Comparison of ENCODE assay signal across 12 mouse cellular contexts in the genomic region with DNA sequence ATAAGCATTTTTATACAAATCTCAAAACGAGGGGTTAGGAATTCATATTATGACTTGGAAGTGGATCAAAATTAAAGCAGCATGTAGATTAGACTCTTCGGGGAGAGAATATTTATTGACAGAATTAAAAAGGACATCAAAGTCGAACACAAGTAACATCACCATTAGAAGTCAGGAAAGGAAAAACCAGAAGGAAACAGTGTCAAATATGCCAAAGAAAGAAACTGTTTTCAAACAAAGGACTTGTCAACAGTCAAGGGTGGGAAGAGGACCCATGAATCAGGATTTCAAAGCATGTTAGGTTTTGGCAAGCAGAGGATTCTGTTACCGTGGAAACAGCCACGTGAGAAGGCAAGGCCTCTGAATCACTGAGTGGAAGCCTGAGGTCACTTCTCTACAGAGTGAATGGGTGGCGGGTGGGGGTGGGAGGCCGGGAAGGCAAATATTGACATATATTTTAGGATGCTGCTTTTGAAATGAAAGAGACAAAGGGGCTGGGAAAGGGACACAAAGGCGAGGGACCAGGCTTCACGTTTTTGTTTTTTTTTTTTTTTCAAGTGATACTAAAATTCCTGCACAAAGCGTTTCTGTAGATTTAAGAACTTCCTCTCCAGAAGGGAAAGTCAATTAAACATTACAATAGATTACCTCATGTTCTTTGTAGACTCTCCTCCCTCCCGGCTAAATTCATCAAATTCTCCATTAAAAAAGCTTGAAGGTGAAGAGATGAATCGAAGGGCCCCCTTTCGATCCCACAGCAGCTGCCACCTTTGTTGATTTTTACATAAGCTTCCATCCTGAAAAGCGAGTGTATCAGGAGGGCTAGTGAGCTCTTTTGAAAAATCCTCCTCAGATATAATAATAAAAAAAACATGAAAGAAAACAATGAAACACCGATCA. TPM values are rescaled to one million over a fixed set of nuclear protein-coding genes. Genes with fewer than 3 reads are reported as not detected.
DNase-seq lines count a peak whose midpoint lies in the region; ATAC-seq lines count a peak whose summit lies in the region.
"Had no signal": no experiment of that assay in that cellular context is flagged by ENCODE, and none has a peak within 500 bp of the region (broad histone marks: within the 10 kb centered on the region; RNA-seq: fewer than 3 reads in every experiment).

No protein-coding gene starts in this region.

- H3K9me3 ChIP-seq in hindbrain, embryonic 14.5 days (ENCODE audit: control insufficient read depth, low read length) = no peaks in the 10 kb centered on the region
- no peaks in the 10 kb centered on the region for H3K9me3 ChIP-seq in midbrain, embryonic 11.5 days (ENCODE audit: control insufficient read depth, low read length)
- H3K9me3 ChIP-seq in limb, embryonic 10.5 days (replicated peaks) = no peaks in the 10 kb centered on the region
- H3K9me3 ChIP-seq: embryonic facial prominence, embryonic 12.5 days; limb, embryonic 12.5 days had no signal

- peak overlapping the region; percentile 73 for H3K27ac ChIP-seq in hindbrain, embryonic 14.5 days
- H3K27ac ChIP-seq in midbrain, embryonic 11.5 days (ENCODE audit: low read depth, low read length) = no peak overlapping the region; the same call in 1 of the 2 replicates
- no peak overlapping the region for H3K27ac ChIP-seq in limb, embryonic 10.5 days
- H3K27ac ChIP-seq: embryonic facial prominence, embryonic 12.5 days; limb, embryonic 12.5 days had no signal

- WGBS in hindbrain, embryonic 14.5 days = 14% methylated on average over 15 of the region's 15 CpGs
- 24% methylated on average over 15 of the region's 15 CpGs for WGBS in midbrain, embryonic 11.5 days
- WGBS in limb, embryonic 10.5 days = 70% methylated on average over 15 of the region's 15 CpGs

- peak; percentile 91 for ATAC-seq in hindbrain, embryonic 14.5 days (ENCODE audit: low FRiP score)
- ATAC-seq in midbrain, embryonic 11.5 days (ENCODE audit: low FRiP score) = peak; percentile 93
- ATAC-seq in inflammation-experienced regulatory T-cells, adult 6 months = no peak

- peak overlapping the region; percentile 31 for H3K4me2 ChIP-seq in hindbrain, embryonic 14.5 days (replicated peaks)
- peak overlapping the region; percentile 19; the same call in 1 of the 2 replicates for H3K4me2 ChIP-seq in midbrain, embryonic 11.5 days
- H3K4me2 ChIP-seq: embryonic facial prominence, embryonic 12.5 days; limb, embryonic 12.5 days had no signal

- no peak overlapping the region for H3K4me3 ChIP-seq in hindbrain, embryonic 14.5 days (replicated peaks; ENCODE audit: low read length)
- H3K4me3 ChIP-seq in midbrain, embryonic 11.5 days (ENCODE audit: low read depth, low read length) = no peak overlapping the region
- H3K4me3 ChIP-seq in limb, embryonic 10.5 days = no peak overlapping the region
- H3K4me3 ChIP-seq: embryonic facial prominence, embryonic 12.5 days; limb, embryonic 12.5 days had no signal

- H3K27me3 ChIP-seq in hindbrain, embryonic 14.5 days (ENCODE audit: control insufficient read depth, insufficient read depth, low read length) = no peaks in the 10 kb centered on the region
- H3K27me3 ChIP-seq in midbrain, embryonic 11.5 days (ENCODE audit: control insufficient read depth, insufficient read depth, low read length) = peaks cover 4% of the 10 kb centered on the region; the same call in 1 of the 2 replicates
- H3K27me3 ChIP-seq in limb, embryonic 10.5 days (ENCODE audit: low read depth, poor library complexity, severe bottlenecking) = no peaks in the 10 kb centered on the region
- H3K27me3 ChIP-seq: CH12.LX; embryonic facial prominence, embryonic 12.5 days; limb, embryonic 12.5 days had no signal

- peaks cover 20% of the 10 kb centered on the region for H3K4me1 ChIP-seq in hindbrain, embryonic 14.5 days (replicated peaks; ENCODE audit: control insufficient read depth, insufficient read depth, low read length)
- peaks cover 3% of the 10 kb centered on the region; the same call in 1 of the 2 replicates for H3K4me1 ChIP-seq in midbrain, embryonic 11.5 days (ENCODE audit: control insufficient read depth, insufficient read depth, low read length)
- H3K4me1 ChIP-seq in limb, embryonic 10.5 days = no peaks in the 10 kb centered on the region
- H3K4me1 ChIP-seq: embryonic facial prominence, embryonic 12.5 days; limb, embryonic 12.5 days had no signal

- peak; percentile 9 for DNase-seq in kidney, adult 9 months
- DNase-seq in kidney, adult 11 months = no peak
- DNase-seq in cerebellum, postnatal 36 days = peak; percentile 3 to 10
- DNase-seq in hindbrain, embryonic 14.5 days (ENCODE audit: low spot score) = peak; percentile 82
- peak; percentile 92 for DNase-seq in midbrain, embryonic 11.5 days (ENCODE audit: low spot score, missing footprints)
- no peak for DNase-seq in B cell, adult 2 months
- DNase-seq in limb, embryonic 10.5 days (ENCODE audit: low spot score) = no peak

- H3K9ac ChIP-seq in hindbrain, embryonic 14.5 days = no peak overlapping the region
- H3K9ac ChIP-seq in midbrain, embryonic 11.5 days (ENCODE audit: low read length) = no peak overlapping the region
- H3K9ac ChIP-seq: embryonic facial prominence, embryonic 12.5 days; limb, embryonic 12.5 days had no signal

- H3K36me3 ChIP-seq in hindbrain, embryonic 14.5 days (replicated peaks; ENCODE audit: control insufficient read depth, insufficient read depth) = no peaks in the 10 kb centered on the region
- no peaks in the 10 kb centered on the region for H3K36me3 ChIP-seq in midbrain, embryonic 11.5 days (ENCODE audit: control insufficient read depth, insufficient read depth, low read length)
- no peaks in the 10 kb centered on the region for H3K36me3 ChIP-seq in limb, embryonic 10.5 days
- H3K36me3 ChIP-seq: embryonic facial prominence, embryonic 12.5 days; limb, embryonic 12.5 days had no signal

RNA-seq across cellular contexts. Expression of a gene that starts 18.3 kb away (rescaled TPM):
- polyA plus RNA-seq in hindbrain, embryonic 14.5 days (2014; fragmentation: Nextera tagmentation; extraction: Ambion mirVana) = 0.35 and 0.48 TPM in 2 replicates
- not detected in 2 replicates for polyA plus RNA-seq in midbrain, embryonic 11.5 days (2014; fragmentation: Nextera tagmentation; extraction: Ambion mirVana)
- not detected for polyA plus RNA-seq in inflammation-experienced regulatory T-cells, adult 6 months (2017; shearing (Covaris generic))
- polyA plus RNA-seq in limb, embryonic 10.5 days (2016; fragmentation: Nextera tagmentation; extraction: Ambion mirVana) = not detected in 2 replicates
- polyA plus RNA-seq: embryonic facial prominence, embryonic 12.5 days; limb, embryonic 12.5 days; testis, adult 2 months had no signal

Comparison
In these comparisons a context has a peak if more than half of its experiments do, and no peak if none do; other contexts are left out.
1. DNase-seq: peak in kidney, adult 9 months (single experiment), cerebellum, postnatal 36 days (2 of 2), hindbrain, embryonic 14.5 days (single experiment) and midbrain, embryonic 11.5 days (single experiment); none in kidney, adult 11 months (single experiment), B cell, adult 2 months (0 of 2) and limb, embryonic 10.5 days (single experiment).